Mouse (Mus musculus) megakaryocyte, embryonic 14.5 days (primary cell): ENCODE measurements around the gene Pip5k1b.

Experiments used
- FLI1 ChIP-seq: IDR thresholded peaks from 2 replicates; pipeline ENCODE4 v1.6.1; 2012; ENCODE audit warnings: low read length, inconsistent platforms, mixed read lengths
- GATA1 ChIP-seq: IDR thresholded peaks from 3 replicates; pipeline ENCODE4 v1.6.1; 2012; ENCODE audit warnings: mixed read lengths, low read length, inconsistent platforms, borderline replicate concordance

DNA sequence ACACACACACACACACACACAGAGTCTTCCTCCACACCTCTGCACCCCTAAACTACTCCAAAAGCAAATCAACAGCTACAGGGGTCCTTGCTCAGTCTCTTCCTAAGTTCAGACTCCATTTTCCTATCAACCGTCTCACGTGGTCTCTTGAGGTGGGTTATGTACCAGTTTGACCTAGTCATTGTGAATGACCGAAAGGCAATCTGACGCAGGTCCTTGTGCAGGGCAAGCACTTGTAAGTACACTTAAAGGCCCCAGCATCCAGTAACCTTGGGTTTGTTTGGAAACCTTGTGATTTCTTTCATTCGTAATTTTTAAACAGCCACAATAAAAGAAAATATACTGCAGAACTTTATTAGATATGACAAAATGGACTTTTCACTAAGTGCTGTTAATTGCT lies 83.2 kb downstream of the Pip5k1b start:
- no peak for TF ChIP-seq GATA1
- no peak for TF ChIP-seq FLI1
